Mouse (Mus musculus): ENCODE data around the gene Tfap2e. TPM values are rescaled to one million over a fixed set of nuclear protein-coding genes. Genes with fewer than 3 reads are reported as not detected.

Tfap2e gene
- total RNA-seq (2023), result not detected

DNA sequence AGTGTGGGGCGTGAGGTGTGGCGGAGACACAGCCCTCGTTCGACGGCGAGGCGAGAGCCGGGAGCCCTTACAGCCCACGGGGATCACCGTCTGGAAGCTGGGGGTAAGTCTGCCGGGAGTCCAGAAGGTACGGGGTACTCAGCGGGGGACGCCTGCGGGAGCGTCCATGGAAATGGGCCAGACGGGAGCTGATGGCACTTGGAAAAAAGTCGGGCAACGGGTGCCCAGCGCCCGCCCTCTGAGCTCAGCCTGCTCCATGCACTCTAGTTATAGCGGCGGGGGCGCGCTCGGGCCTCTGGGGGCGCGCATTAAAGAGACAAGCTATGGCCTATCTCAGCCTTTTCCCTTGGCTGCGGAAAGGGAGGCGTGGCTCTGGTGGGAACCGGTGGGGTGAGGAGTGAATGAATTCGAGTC, at the start of gene Tfap2e:
Gene Tfap2e, minus strand, starts transcription at position 240 of the 414 bp plus-strand sequence.

DNA sequence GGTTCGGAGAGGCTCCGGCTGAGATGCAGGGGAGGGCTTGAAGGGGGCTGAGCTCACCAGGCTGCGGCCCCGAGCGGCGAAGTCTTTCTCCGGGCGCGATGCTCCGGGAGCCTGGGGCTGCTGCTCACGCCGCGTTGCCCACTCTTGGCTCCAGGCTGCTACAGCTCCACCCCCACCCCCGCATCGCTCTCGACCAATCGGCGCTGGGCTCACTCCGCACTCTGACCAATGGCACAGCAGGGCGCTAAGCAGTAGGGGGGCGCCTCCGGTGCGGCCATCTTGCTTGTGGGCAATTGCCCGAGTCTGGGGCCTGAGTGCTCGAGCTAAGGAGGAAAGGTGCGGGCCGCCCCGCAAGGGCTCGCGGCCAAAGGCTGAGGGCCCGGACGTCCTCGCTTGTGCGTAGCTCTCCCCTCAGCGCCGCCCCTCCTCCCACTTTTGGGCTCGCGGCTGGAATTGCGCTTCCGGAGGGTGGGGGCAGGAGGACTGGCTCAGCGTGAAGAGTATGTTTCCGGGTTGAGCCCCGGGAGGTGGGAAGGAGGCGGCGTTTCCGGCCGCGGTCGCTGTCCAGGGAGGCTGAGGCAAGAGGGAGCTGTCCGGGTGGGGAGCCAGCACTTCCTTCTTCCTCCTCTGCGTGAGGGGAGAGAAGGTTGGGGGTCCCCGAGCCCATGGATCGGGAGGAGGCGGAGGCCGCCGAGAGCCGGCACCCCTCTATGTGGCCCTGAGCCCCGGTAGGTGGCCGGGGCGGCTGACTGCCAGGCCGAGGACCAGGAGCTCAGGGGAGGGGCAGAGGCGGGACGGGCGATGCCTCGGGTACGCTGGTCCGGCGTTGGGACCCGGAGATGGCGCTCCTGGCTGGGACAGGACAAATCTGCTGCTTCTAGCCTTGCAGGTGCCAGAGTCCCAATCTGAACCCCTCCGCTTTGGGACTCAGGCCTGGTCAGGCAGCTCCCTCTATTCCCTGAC, 17.5 kb upstream of the Tfap2e start, which contains the start of the genes Ncdn and AU040320:
Gene Ncdn, minus strand, starts transcription at position 171 of the 963 bp plus-strand sequence.
Gene AU040320, plus strand, starts transcription at position 277 of the 963 bp plus-strand sequence.

DNA sequence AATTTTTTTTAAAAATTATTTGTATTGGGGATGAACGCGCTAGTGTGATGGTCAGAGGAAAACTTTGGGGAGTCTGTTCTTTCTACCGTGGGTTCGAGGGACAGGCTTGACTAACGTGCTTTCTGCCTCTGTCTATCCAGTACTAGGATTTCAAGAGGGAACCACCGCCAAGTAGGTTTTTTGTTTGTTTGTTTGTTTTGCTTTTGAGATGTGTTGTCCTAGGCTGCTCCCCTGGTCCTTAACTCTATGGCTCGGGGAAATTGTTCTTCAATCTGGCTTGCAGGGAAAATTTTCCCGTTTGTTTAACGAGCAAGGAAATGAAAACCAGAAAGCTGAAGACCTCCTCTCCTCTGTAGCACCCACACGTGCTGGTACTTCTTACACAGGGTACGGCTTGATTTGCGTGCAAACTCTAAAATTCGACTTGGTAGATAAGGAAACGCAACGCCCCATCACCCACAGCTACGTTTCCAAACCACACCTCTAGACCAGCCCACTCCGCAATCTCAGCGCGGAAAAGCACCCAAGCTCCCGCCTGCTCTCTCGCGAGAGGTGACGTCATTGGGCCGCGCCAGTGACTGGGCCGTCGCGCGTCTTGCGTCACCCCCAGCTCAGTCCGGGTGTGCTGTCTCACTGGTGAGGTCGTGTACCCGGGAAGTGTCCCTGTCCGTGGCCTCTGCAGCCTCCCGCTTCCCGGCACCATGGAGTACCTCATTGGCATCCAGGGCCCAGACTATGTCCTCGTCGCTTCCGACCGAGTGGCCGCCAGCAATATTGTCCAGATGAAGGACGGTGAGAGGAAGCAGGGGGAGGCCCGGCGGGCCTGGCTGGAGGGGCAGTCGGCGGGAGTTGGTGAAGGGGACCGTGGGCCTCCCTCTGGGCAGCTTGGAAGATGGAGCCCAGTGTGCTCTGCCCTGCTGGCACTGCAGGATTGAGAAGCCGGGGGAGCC, 58.7 kb downstream of the Tfap2e start, which contains the start of gene Psmb2:
Gene Psmb2, plus strand, starts transcription at position 577 of the 950 bp plus-strand sequence.

Other genes starting within 250 kb of the Tfap2e start
- 10 to 100 TPM in 1 of 2 experiments, 1 to 10 TPM in 1; 9.7 to 11.6 TPM for gene Ago4, start 202.8 kb downstream of the Tfap2e start, total RNA-seq (2023)
- gene Clspn, start 179.3 kb downstream of the Tfap2e start, total RNA-seq (2023), result 10 to 100 TPM; 28.7 to 40.7 TPM
- gene 5730409E04Rik, start 126.4 kb downstream of the Tfap2e start, total RNA-seq (2023), result under 1 TPM; 0.42 to 0.68 TPM
- 10 to 100 TPM; 77.1 to 83.3 TPM for gene Psmb2, start 58.6 kb downstream of the Tfap2e start, total RNA-seq (2023)
- gene Ncdn, start 17.2 kb upstream of the Tfap2e start, total RNA-seq (2023), result 10 to 100 TPM; 12.9 to 13.6 TPM
- 10 to 100 TPM; 42.3 to 49.0 TPM for gene AU040320, start 17.3 kb upstream of the Tfap2e start, total RNA-seq (2023)
- 10 to 100 TPM; 14.4 to 15.9 TPM for gene Zmym4, start 231.9 kb upstream of the Tfap2e start, total RNA-seq (2023)

Data from neutrophil, adult 83 days (primary cell).